Mouse (Mus musculus): Measurements from ENCODE around the gene Pknox2. TPM values are rescaled to one million over a fixed set of nuclear protein-coding genes. Genes with fewer than 3 reads are reported as not detected.

Pknox2 gene
- polyA plus RNA-seq, 1 experiment: 32.2 TPM

DNA sequence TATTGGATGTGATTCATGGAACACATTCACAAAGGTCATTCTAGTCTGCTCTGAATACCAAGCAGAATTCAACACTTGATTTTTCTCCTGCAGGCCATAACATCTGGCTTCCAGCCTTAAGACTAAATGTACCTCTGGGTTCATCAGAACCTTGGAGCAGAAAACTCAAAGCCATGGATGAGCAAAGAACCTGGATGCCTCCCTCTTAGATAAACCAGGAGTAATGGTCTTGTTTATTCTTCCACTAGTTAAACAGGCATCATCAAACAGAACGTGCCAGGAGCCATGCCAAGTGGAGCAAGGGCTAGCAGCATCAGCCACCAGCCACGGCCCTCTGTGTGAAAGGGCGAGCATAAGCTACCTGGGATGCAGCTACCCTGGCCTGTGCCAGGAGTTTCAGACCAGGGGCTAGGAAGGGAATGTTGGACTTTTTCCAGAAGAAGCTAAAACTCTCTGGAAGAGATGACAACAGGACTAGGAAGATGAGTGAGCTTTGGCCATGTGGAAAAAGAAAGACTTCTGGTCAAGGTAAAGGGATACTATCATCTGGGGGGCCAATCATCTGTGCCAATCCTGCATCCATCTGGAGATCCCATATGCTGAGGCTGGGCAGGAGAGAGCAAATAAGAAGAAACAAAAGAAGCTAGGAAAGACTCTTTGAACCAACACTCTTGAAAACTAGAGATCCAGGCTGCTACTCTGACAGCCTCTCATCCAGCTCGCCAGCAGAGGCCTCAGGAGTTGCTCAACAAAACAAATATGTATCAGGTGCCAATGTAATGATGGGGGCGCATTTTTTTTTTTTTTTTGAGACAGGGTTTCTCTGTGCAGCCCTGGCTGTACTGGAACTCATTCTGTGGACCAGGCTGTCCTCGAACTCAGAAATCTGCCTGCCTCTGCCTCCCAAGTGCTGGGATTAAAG lies 77.6 kb downstream of the Pknox2 start:
- TF ChIP-seq POLR2A (IDR thresholded peaks at IDR 0.05; ENCODE audit: borderline replicate concordance, extremely low read depth, low read depth, low read length) (no peak), CTCF (IDR thresholded peaks at IDR 0.05; ENCODE audit: insufficient read depth, low read length) (no peak)

DNA sequence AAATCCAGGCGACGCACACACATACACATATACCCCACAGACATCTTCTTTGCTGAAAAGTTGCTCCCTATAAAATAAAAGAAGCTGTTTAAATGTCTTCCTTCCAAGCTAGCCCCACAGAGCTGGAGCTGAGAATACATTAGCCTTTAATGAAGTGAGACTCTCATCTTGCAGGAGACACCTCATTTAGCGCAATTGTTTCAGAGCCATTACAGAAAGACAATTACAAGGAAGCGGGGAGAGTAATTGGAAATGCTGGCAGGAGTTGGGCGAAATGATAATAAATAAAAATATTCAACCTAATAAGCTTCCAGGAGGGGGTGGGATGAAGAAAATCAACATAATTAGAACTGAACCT lies 79.8 kb downstream of the Pknox2 start:
- Histone ChIP-seq H3K4me1 (ENCODE audit: control insufficient read depth, insufficient read depth, low read length) (no peaks in the 10 kb centered on the region), H3K4me3 (replicated peaks; ENCODE audit: extremely low read depth, low read depth, low read length) (no peak overlapping the region)
- no peak for DNase-seq
- 78% methylated on average over 5 of the region's 5 CpGs for WGBS
- no peak for TF ChIP-seq CTCF (IDR thresholded peaks at IDR 0.05; ENCODE audit: insufficient read depth, low read length)
- no peak for TF ChIP-seq POLR2A (IDR thresholded peaks at IDR 0.05; ENCODE audit: borderline replicate concordance, extremely low read depth, low read depth, low read length)

More for the DNA sequence above, 77.6 kb downstream of the Pknox2 start:
- WGBS: 73% methylated on average over 6 of the region's 6 CpGs
- no peak for DNase-seq
- Histone ChIP-seq H3K4me3 (replicated peaks; ENCODE audit: extremely low read depth, low read depth, low read length) (no peak overlapping the region), H3K4me1 (ENCODE audit: control insufficient read depth, insufficient read depth, low read length) (no peaks in the 10 kb centered on the region)

DNA sequence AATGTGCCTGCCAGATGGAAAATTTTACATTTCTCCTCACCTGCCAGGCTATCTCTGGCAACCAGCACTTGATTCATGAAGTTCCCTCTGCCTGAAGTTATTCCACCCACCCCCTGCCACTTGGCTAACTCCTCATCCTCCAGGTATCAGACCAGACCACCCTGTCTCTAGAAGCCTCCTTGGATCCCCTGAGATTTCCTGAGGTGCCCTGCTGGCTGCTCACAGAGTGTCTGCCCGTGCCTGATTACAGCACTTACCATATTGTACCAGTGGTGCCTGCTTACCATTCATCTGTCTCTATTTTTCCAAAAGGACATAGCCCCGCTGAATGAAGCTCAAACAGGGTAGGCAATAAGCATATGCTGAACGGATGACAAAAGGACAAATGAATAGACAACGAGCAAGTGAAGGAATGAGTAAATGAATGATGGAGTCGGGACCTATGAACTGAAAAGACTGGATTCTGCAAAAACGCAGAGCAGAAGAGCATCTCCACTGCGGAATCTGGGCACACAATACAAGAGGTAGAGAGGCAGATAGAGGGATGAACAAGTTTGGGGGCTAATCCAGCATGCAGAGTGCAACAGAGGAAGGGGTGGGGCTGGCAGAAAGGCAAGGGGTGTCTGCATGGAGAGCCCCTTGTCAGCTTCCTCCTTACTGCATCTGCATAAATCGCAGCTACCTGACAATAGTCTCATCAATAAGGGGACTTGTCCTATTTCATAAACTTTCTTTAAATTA lies 80.3 kb downstream of the Pknox2 start:
- Histone ChIP-seq H3K4me1 (ENCODE audit: control insufficient read depth, insufficient read depth, low read length) (no peaks in the 10 kb centered on the region; the same call in 1 of the 2 replicates), H3K4me3 (replicated peaks; ENCODE audit: extremely low read depth, low read depth, low read length) (no peak overlapping the region)
- no peak for DNase-seq
- TF ChIP-seq POLR2A (IDR thresholded peaks at IDR 0.05; ENCODE audit: borderline replicate concordance, extremely low read depth, low read depth, low read length) (no peak), CTCF (IDR thresholded peaks at IDR 0.05; ENCODE audit: insufficient read depth, low read length) (no peak)
- whole genome bisulfite sequencing: 84% methylated on average over 8 of the region's 8 CpGs

DNA sequence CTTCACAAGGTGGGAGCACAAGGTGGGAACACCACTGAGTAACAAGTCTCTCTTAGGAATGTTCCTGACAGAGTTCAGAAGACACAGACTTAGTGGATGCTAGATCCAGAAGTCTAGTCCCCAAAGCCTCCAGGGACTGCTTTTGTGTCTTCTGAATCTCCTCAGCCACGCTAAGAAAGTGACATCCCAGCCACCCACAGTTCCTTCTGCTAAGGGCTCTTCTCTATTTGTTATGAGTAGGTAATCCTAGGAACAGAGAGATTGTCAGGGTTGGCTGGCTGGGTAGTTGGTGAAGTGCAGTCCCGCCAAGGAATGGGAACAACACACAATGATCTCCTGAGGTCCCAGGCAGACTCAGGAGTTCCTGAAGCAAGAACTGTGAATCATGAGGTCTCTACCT lies 85.6 kb downstream of the Pknox2 start:
- H3K4me1 ChIP-seq (ENCODE audit: control insufficient read depth, insufficient read depth, low read length): no peaks in the 10 kb centered on the region; the same call in 1 of the 2 replicates
- 49% methylated on average over 2 of the region's 2 CpGs for WGBS
- no peak for TF ChIP-seq POLR2A (IDR thresholded peaks at IDR 0.05; ENCODE audit: borderline replicate concordance, extremely low read depth, low read depth, low read length)
- no peak for TF ChIP-seq CTCF (IDR thresholded peaks at IDR 0.05; ENCODE audit: insufficient read depth, low read length)
- H3K4me3 ChIP-seq (replicated peaks; ENCODE audit: extremely low read depth, low read depth, low read length): no peak overlapping the region
- no peak for DNase-seq

DNA sequence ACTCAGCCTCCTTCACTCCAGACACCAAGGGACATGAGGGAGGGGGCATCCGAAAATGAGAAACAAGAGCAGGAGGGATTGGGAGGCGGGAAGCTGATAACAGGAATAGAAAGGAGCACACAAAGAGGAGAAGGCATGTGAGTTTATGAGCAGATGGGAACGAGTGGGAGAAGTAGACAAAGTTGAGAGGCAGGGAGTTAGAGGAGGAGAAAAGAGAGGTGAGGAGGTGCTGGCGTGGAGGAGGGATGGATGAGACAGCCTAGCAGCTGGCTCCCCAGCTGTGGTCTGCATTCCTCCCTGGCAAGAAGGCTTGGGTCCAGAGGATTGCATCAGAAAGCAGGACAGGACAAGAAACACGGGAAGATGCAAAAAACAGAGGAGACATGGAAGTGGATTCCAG lies 92.5 kb downstream of the Pknox2 start:
- TF ChIP-seq POLR2A (IDR thresholded peaks at IDR 0.05; ENCODE audit: borderline replicate concordance, extremely low read depth, low read depth, low read length): no peak
- no peak for TF ChIP-seq CTCF (IDR thresholded peaks at IDR 0.05; ENCODE audit: insufficient read depth, low read length)
- Histone ChIP-seq H3K4me1 (ENCODE audit: control insufficient read depth, insufficient read depth, low read length) (peaks cover 11% of the 10 kb centered on the region), H3K4me3 (replicated peaks; ENCODE audit: extremely low read depth, low read depth, low read length) (no peak overlapping the region)
- 56% methylated on average over 5 of the region's 5 CpGs for WGBS
- no peak for DNase-seq

DNA sequence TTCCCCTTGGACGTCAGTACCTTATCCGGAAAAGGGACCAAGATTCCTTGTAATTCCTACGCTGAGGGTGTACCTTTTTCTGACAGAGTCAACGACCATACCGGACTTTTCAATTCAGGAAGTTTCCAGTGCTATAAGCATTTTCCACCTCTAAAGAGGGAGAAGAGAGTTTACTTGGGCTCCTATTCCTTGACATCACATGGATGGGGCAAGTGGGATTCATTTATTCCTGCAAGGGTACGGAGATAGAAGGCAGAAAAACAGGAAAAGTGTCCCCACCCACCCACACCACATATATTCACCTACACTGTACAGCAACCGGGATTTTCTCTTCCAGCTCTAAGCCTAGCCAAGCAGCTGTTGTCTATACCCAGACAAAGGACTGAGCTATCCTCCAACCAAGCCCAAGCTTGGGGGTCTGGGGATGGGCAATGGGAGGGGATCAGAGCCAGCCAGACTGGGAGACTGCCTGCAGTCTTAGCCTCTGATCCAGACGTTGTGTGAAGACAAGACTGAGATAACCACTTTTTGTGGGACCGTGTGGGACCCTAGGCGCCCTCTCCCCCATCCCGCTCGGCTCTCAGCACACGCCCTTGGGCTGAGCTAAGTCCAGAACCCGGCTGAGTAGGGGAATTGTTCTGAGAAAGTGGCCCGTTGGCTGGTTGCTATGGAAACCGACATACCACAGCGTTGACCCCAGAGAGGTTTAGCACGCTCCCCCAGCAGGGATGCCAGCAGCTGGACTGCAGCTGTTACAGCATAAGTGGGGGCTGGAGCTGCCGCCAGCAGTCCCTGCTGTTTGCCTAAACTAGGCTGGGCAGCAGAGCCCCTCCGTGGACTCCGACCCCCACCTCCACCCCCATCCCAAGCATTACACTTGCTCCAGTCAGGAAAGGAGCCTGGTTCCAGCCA lies 93.3 kb downstream of the Pknox2 start:
- Histone ChIP-seq H3K4me1 (ENCODE audit: control insufficient read depth, insufficient read depth, low read length) (peaks cover 11% of the 10 kb centered on the region), H3K4me3 (replicated peaks; ENCODE audit: extremely low read depth, low read depth, low read length) (no peak overlapping the region)
- peak; percentile 21 for DNase-seq
- 21% methylated on average over 21 of the region's 21 CpGs for WGBS
- TF ChIP-seq CTCF (IDR thresholded peaks at IDR 0.05; ENCODE audit: insufficient read depth, low read length): no peak
- TF ChIP-seq POLR2A (IDR thresholded peaks at IDR 0.05; ENCODE audit: borderline replicate concordance, extremely low read depth, low read depth, low read length): no peak

DNA sequence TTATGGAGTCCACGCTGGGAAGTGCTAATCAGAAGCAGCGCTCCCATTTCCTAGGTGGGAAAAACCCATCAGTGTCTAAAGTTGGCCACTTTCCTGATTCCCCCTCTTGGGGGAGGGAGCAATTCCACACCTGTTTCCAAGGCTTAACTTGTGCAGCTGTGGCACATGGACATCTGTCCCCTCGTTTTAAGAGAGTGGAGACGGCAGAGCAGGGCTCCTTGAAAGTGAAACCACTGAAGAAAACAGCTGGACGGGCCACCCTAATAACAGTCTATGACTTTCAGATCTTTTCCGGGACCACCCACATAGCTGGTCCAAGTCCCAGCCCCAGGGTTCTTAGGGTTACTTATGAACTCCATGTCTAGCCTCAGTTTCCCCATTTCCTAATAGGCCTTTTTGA lies 94.2 kb downstream of the Pknox2 start:
- DNase-seq: no peak
- no peak overlapping the region for H3K4me3 ChIP-seq (replicated peaks; ENCODE audit: extremely low read depth, low read depth, low read length)
- WGBS: 35% methylated on average over 6 of the region's 6 CpGs
- H3K4me1 ChIP-seq (ENCODE audit: control insufficient read depth, insufficient read depth, low read length): peaks cover 11% of the 10 kb centered on the region
- TF ChIP-seq CTCF (IDR thresholded peaks at IDR 0.05; ENCODE audit: insufficient read depth, low read length): no peak
- no peak for TF ChIP-seq POLR2A (IDR thresholded peaks at IDR 0.05; ENCODE audit: borderline replicate concordance, extremely low read depth, low read depth, low read length)

DNA sequence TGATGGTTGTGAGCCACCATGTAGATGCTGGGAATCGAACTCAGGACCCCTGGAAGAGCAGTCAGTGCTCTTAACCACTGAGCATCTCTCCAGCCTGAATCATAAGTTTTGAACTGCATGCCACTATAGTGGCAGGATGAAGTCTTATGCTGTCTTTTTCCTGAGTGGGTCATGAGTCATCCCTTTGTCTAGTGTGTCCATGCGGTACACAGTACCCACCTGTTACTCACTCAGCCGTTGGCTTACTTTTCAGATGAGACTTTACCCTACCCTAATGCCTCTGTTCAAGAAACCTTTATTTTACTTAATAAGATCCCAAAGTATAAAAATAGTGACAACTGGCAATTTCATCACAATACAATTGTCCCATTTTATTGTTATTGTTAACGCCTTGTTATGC lies 95.5 kb downstream of the Pknox2 start:
- WGBS: 89% methylated on average over 4 of the region's 4 CpGs
- DNase-seq: no peak
- no peak overlapping the region for H3K4me3 ChIP-seq (replicated peaks; ENCODE audit: extremely low read depth, low read depth, low read length)
- no peak for TF ChIP-seq CTCF (IDR thresholded peaks at IDR 0.05; ENCODE audit: insufficient read depth, low read length)
- no peak for TF ChIP-seq POLR2A (IDR thresholded peaks at IDR 0.05; ENCODE audit: borderline replicate concordance, extremely low read depth, low read depth, low read length)
- peaks cover 11% of the 10 kb centered on the region for H3K4me1 ChIP-seq (ENCODE audit: control insufficient read depth, insufficient read depth, low read length)

DNA sequence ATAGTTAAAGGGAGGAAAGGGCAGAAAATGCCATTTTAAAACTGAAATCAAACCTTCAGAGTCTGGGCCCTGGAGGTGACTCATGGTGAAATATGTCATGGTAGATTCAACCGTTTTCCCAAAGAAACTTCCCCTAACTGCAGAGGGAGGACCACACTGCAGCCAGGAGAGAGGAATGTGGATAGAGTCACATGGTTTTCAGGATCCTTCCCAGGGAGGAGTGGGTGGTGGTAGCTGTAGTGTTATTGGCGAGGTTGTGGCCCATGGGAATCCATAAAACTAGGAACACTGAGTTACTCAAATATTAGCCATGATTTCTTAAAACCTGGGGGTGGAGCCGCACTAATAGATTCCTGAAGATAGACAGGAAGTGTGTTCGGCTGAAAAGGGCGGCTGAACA lies 99.7 kb downstream of the Pknox2 start:
- DNase-seq: no peak
- Histone ChIP-seq H3K4me3 (replicated peaks; ENCODE audit: extremely low read depth, low read depth, low read length) (no peak overlapping the region), H3K4me1 (ENCODE audit: control insufficient read depth, insufficient read depth, low read length) (no peaks in the 10 kb centered on the region; the same call in 1 of the 2 replicates)
- TF ChIP-seq CTCF (IDR thresholded peaks at IDR 0.05; ENCODE audit: insufficient read depth, low read length) (no peak), POLR2A (IDR thresholded peaks at IDR 0.05; ENCODE audit: borderline replicate concordance, extremely low read depth, low read depth, low read length) (no peak)
- WGBS: 56% methylated on average over 5 of the region's 5 CpGs

Measured in lung, adult 2 months (tissue).